Mouse (Mus musculus): ENCODE results near the gene Sfxn5. TPM values are rescaled to one million over a fixed set of nuclear protein-coding genes. Genes with fewer than 3 reads are reported as not detected.

Sfxn5 gene
- polyA plus RNA-seq, 1 experiment, result 3.7 TPM

DNA sequence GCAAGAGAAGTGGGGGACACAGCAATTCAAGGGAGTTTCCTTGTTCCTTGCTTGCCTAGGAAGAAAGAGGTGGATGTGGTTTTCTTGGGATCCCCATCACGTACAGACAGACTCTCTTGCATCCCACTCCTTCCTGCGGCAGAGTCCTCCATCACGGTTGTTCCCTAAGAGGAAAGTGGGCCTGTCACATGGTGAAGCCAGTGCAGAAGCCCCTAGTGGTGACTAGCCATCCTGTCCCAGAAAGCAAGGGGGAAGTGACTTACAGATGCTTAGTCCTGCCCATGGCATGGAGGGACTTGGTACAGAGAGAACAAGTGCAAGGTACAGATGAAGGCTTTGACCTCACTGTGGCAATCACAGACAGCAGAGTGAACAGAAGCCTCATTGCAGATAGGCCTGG, 79.9 kb downstream of the Sfxn5 start:
- Histone ChIP-seq H3K27ac (ENCODE audit: control insufficient read depth, insufficient read depth, low read length) (no peak overlapping the region), H3K27me3 (ENCODE audit: control insufficient read depth, insufficient read depth, low read length) (no peaks in the 10 kb centered on the region), H3K4me3 (ENCODE audit: control insufficient read depth, insufficient read depth, low read length) (no peak overlapping the region), H3K4me1 (replicated peaks; ENCODE audit: control insufficient read depth, insufficient read depth, low read length) (no peaks in the 10 kb centered on the region), H3K36me3 (ENCODE audit: control insufficient read depth, insufficient read depth, low read length) (no peaks in the 10 kb centered on the region)
- 59% methylated on average over 3 of the region's 3 CpGs for WGBS
- no peak for DNase-seq
- TF ChIP-seq CTCF (IDR thresholded peaks at IDR 0.05; ENCODE audit: borderline replicate concordance, control insufficient read depth, extremely low read depth, insufficient read depth, low read length, poor library complexity), result no peak
- no peak for TF ChIP-seq POLR2A (IDR thresholded peaks at IDR 0.05; ENCODE audit: control insufficient read depth, extremely low read depth, insufficient read depth, low read length, poor library complexity)

DNA sequence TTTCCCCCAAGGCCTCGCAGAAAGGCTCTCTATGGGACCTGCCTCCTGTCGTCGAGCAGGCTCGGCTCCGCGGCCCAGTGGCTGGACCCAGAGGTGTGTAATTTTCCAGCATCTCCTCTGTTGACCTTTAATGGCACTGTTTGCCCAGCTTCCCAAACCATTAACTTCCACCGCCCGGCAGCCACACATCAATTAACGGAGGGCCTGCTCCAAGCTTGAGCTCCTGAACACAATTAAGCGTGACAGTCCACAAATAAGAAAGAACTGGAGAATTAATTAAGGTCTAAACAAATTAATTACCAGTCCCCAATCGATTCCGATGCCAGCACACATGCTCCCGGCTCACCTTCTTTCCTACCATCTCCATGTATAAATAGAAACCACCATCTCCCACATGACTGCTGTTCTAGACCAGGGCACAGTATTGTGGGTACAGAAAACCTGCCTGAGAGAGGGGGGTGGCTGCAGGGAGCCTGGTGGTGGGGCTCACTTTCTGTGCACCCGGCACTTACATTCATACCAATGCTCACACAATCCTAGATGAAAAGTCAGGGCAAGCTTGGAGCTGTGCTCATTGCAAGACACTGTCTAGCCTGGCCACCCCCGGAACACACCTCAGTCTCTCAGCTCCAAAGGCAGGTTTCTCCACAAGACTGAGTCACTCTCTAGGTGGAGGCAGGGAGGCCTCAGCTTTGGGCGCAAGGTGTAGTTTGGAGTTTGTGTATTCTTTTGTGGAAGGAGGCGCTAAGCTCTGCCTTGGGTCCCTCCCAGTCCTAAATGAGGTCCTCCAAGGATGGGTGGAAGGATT, 80.8 kb downstream of the Sfxn5 start:
- Histone ChIP-seq H3K27me3 (ENCODE audit: control insufficient read depth, insufficient read depth, low read length) (no peaks in the 10 kb centered on the region), H3K27ac (ENCODE audit: control insufficient read depth, insufficient read depth, low read length) (no peak overlapping the region), H3K4me3 (ENCODE audit: control insufficient read depth, insufficient read depth, low read length) (no peak overlapping the region), H3K4me1 (replicated peaks; ENCODE audit: control insufficient read depth, insufficient read depth, low read length) (no peaks in the 10 kb centered on the region), H3K36me3 (ENCODE audit: control insufficient read depth, insufficient read depth, low read length) (no peaks in the 10 kb centered on the region)
- no peak for TF ChIP-seq POLR2A (IDR thresholded peaks at IDR 0.05; ENCODE audit: control insufficient read depth, extremely low read depth, insufficient read depth, low read length, poor library complexity)
- TF ChIP-seq CTCF (IDR thresholded peaks at IDR 0.05; ENCODE audit: borderline replicate concordance, control insufficient read depth, extremely low read depth, insufficient read depth, low read length, poor library complexity), result no peak
- DNase-seq, result no peak
- WGBS, result 96% methylated on average over 17 of the region's 17 CpGs

DNA sequence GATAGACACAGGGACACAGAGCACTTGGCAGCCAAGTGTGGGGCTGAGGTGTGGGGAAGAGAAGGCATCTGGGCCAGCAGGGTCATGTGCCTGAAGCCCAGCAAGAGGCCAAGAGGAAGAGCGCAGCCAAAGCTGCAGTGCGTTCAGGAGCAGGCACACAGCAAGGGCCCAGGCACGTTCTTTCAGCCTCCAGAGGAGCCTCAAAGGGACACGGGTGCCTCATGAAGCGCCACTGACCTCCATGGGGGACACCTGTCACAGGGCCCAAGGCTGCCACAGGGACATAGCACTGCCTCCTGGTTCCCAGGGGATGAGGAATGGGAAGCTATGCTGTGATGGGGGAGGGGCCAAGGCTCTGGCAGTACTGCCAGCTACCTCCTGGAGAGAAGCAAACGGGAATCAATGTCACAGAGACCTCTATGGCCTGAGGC, 82.4 kb downstream of the Sfxn5 start:
- Histone ChIP-seq H3K36me3 (ENCODE audit: control insufficient read depth, insufficient read depth, low read length) (no peaks in the 10 kb centered on the region), H3K27ac (ENCODE audit: control insufficient read depth, insufficient read depth, low read length) (no peak overlapping the region), H3K4me3 (ENCODE audit: control insufficient read depth, insufficient read depth, low read length) (no peak overlapping the region), H3K4me1 (replicated peaks; ENCODE audit: control insufficient read depth, insufficient read depth, low read length) (no peaks in the 10 kb centered on the region), H3K27me3 (ENCODE audit: control insufficient read depth, insufficient read depth, low read length) (no peaks in the 10 kb centered on the region)
- 93% methylated on average over 6 of the region's 6 CpGs for WGBS
- no peak for TF ChIP-seq CTCF (IDR thresholded peaks at IDR 0.05; ENCODE audit: borderline replicate concordance, control insufficient read depth, extremely low read depth, insufficient read depth, low read length, poor library complexity)
- TF ChIP-seq POLR2A (IDR thresholded peaks at IDR 0.05; ENCODE audit: control insufficient read depth, extremely low read depth, insufficient read depth, low read length, poor library complexity), result no peak
- no peak for DNase-seq

DNA sequence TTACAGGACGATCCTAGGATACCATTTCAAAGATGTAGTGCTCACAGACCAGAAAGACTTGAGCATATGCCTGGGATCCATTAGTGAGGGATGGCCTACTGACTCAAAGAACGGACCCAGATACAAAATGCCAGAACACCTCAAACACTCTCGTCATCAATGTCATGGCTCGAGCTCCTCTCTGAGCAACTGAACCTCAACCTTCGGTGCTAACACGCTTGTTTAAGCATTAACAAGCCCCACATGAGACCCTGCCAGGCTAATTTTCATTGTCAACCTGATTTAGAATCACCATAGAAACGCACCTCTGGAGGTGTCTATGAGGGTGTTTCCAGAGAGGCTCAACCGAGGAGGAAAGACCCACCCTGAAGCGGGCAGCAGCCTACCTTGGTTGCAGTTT, 83.4 kb downstream of the Sfxn5 start:
- Histone ChIP-seq H3K4me3 (ENCODE audit: control insufficient read depth, insufficient read depth, low read length) (no peak overlapping the region), H3K36me3 (ENCODE audit: control insufficient read depth, insufficient read depth, low read length) (no peaks in the 10 kb centered on the region), H3K27me3 (ENCODE audit: control insufficient read depth, insufficient read depth, low read length) (no peaks in the 10 kb centered on the region), H3K4me1 (replicated peaks; ENCODE audit: control insufficient read depth, insufficient read depth, low read length) (no peaks in the 10 kb centered on the region), H3K27ac (ENCODE audit: control insufficient read depth, insufficient read depth, low read length) (no peak overlapping the region)
- DNase-seq, result no peak
- WGBS, result 94% methylated on average over 9 of the region's 9 CpGs
- TF ChIP-seq POLR2A (IDR thresholded peaks at IDR 0.05; ENCODE audit: control insufficient read depth, extremely low read depth, insufficient read depth, low read length, poor library complexity), result no peak
- TF ChIP-seq CTCF (IDR thresholded peaks at IDR 0.05; ENCODE audit: borderline replicate concordance, control insufficient read depth, extremely low read depth, insufficient read depth, low read length, poor library complexity), result no peak

DNA sequence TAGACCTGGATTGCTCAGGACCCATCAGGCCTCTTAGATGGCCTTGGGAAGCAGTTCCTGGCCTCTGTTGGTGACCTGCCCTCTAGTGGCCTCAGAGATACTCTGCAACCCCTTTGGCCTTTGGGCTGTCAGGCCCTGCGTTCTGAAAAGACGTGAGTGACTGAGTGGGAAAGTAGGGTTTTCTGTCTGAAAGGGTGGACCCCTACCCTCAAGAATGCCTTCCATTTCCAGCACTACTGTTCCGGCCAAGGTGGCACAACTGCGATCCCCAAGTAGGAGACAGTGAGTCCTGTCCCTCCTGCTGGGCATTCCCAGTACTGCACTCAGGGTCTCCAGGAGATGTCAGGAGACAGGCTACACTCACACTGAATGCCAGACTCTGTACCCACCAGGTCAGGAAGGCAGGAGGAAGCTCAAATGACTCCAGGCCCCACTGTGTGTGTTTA, 94.2 kb downstream of the Sfxn5 start:
- 22% methylated on average over 4 of the region's 4 CpGs for WGBS
- DNase-seq, result peak; percentile 55
- no peaks in the 10 kb centered on the region for H3K36me3 ChIP-seq (ENCODE audit: control insufficient read depth, insufficient read depth, low read length)
- no peaks in the 10 kb centered on the region; the same call in 1 of the 2 replicates for H3K4me1 ChIP-seq (replicated peaks; ENCODE audit: control insufficient read depth, insufficient read depth, low read length)
- no peaks in the 10 kb centered on the region for H3K27me3 ChIP-seq (ENCODE audit: control insufficient read depth, insufficient read depth, low read length)
- H3K27ac ChIP-seq (ENCODE audit: control insufficient read depth, insufficient read depth, low read length), result no peak overlapping the region
- no peak for TF ChIP-seq POLR2A (IDR thresholded peaks at IDR 0.05; ENCODE audit: control insufficient read depth, extremely low read depth, insufficient read depth, low read length, poor library complexity)
- peak; percentile 90 for TF ChIP-seq CTCF (IDR thresholded peaks at IDR 0.05; ENCODE audit: borderline replicate concordance, control insufficient read depth, extremely low read depth, insufficient read depth, low read length, poor library complexity)
- no peak overlapping the region for H3K4me3 ChIP-seq (ENCODE audit: control insufficient read depth, insufficient read depth, low read length)

DNA sequence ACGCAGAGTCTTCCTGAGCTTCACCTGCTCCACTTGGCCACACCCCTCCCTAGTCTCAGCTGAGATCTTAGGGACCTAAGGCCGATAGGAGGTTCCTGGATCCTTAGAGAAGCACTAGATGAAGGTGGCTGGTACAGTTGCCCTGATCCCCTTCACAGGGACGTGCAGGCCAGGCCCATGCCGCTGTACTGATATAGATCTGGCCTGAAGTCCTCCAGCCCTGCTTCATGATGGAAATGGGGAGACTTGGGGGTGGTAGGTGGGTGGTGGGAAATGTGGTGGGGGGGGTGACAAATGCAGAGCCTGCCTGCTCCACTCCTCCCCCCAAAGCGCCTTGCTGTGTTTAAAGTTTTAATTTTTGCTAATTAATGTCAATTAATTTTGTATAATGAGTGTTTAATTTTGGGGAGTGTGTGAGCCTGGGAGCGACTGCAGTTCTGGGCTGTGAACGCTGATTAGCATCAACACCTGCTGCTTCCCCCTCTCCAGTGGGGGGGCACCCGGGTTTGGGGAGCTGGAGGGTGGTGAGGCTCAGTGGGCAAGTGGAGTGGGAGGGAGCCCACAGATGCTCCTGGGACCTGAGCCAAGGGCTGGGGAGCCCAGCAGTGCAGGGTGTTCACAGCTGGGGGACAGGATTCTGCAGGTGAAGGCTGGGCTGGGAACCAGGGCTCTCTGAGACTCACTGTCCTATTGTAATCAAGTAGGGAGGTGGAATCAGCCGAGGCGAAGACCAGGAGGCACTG, 95.5 kb downstream of the Sfxn5 start:
- TF ChIP-seq POLR2A (IDR thresholded peaks at IDR 0.05; ENCODE audit: control insufficient read depth, extremely low read depth, insufficient read depth, low read length, poor library complexity), result no peak
- TF ChIP-seq CTCF (IDR thresholded peaks at IDR 0.05; ENCODE audit: borderline replicate concordance, control insufficient read depth, extremely low read depth, insufficient read depth, low read length, poor library complexity), result no peak
- DNase-seq, result peak; percentile 6
- H3K27me3 ChIP-seq (ENCODE audit: control insufficient read depth, insufficient read depth, low read length), result no peaks in the 10 kb centered on the region
- no peaks in the 10 kb centered on the region for H3K36me3 ChIP-seq (ENCODE audit: control insufficient read depth, insufficient read depth, low read length)
- 39% methylated on average over 10 of the region's 10 CpGs for WGBS
- H3K27ac ChIP-seq (ENCODE audit: control insufficient read depth, insufficient read depth, low read length), result no peak overlapping the region
- no peak overlapping the region for H3K4me3 ChIP-seq (ENCODE audit: control insufficient read depth, insufficient read depth, low read length)
- no peaks in the 10 kb centered on the region; the same call in 1 of the 2 replicates for H3K4me1 ChIP-seq (replicated peaks; ENCODE audit: control insufficient read depth, insufficient read depth, low read length)

All from thymus, adult 2 months (tissue).